Mouse (Mus musculus) midbrain, embryonic 10.5 days (tissue): ENCODE data around the gene Syndig1l. TPM values are rescaled to one million over a fixed set of nuclear protein-coding genes. Genes with fewer than 3 reads are reported as not detected.

Source experiments
- DNase-seq: peaks from one replicate; pipeline ENCODE4 v3.0.0-alpha.2; 2017; ENCODE audit warnings: low spot score
- H3K27ac ChIP-seq: fragments of 300-500 bp; sonication (generic); replicated peaks from 2 replicates; pipeline ENCODE4 v1.5.1; 2016; ENCODE audit warnings: mild to moderate bottlenecking
- H3K27me3 ChIP-seq: fragments of 300-500 bp; sonication (generic); 2 replicates; pipeline ENCODE4 v1.6.1; 2016; ENCODE audit warnings: low read depth, mild to moderate bottlenecking; ENCODE audit not compliant: poor library complexity, severe bottlenecking
- H3K36me3 ChIP-seq: fragments of 300-500 bp; sonication (generic); 2 replicates; pipeline ENCODE4 v1.6.1; 2016; ENCODE audit warnings: mild to moderate bottlenecking, moderate library complexity
- H3K4me1 ChIP-seq: fragments of 300-500 bp; sonication (generic); 2 replicates; pipeline ENCODE4 v1.6.1; 2016
- H3K4me3 ChIP-seq: fragments of 300-500 bp; sonication (generic); 2 replicates; pipeline ENCODE4 v1.5.1; 2016; ENCODE audit warnings: mild to moderate bottlenecking, moderate library complexity
- H3K9me3 ChIP-seq: fragments of 300-500 bp; sonication (generic); replicated peaks from 2 replicates; pipeline ENCODE4 v1.6.1; 2016; ENCODE audit warnings: mild to moderate bottlenecking
- WGBS: fragments of 180-500 bp; shearing (Covaris S2); methylation state at CpG from one replicate; pipeline ENCODE4 v1.1.7; 2016; 5-methylcytosine and 5-hydroxymethylcytosine counted together
- polyA plus RNA-seq: library from polyadenylated mRNA; unstranded; fragments of >200 nt; fragmentation: Nextera tagmentation; extraction: Ambion mirVana; gene quantifications from 2 replicates; pipeline ENCODE4 v1.2.1, GENCODE M21; 2016

The Syndig1l gene
- polyA plus RNA-seq, 1 experiment from 2014 or later, result 0.10 TPM

DNA sequence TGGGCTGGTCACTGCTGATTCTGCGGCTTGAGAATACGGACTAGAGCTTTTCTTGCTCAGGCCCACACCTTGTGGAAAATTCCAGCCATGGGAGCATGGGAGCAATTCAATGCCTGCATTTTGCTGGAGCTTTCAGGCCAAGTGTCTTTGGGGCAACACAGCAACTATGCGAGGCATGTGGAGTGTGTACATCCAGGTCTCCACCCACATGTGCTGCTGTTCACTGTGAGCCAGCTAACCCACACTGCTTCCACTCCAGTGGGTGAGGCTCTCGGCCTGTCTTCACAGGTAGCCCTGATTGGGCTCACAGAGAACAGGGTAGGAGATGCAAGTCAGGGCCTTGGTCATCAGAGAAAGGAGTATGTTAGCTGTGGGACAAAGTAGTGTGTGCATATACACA, 9.2 kb upstream of the Syndig1l start:
- WGBS, result 85% methylated on average over 4 of the region's 4 CpGs
- Histone ChIP-seq H3K4me1 (peaks cover 10% of the 10 kb centered on the region), H3K36me3 (no peaks in the 10 kb centered on the region), H3K9me3 (no peaks in the 10 kb centered on the region), H3K4me3 (no peak overlapping the region), H3K27ac (0 out of 2 replicates have a peak overlapping the region, but pooled peaks have one; percentile 1), H3K27me3 (0 out of 2 replicates have a peak, but pooled peaks cover 2% of the 10 kb centered on the region)
- no peak for DNase-seq

- Histone ChIP-seq H3K27ac (no peak overlapping the region), H3K36me3 (no peaks in the 10 kb centered on the region), H3K9me3 (no peaks in the 10 kb centered on the region), H3K27me3 (peaks cover 10% of the 10 kb centered on the region; the same call in 1 of the 2 replicates), H3K4me3 (no peak overlapping the region), H3K4me1 (peaks cover 12% of the 10 kb centered on the region)
- no peak for DNase-seq
- WGBS, result 79% methylated on average over 4 of the region's 4 CpGs
Observed at GRCm38 (mm10) chr12:84706886-84707285, 8.3 kb upstream of the Syndig1l start.

GRCm38 (mm10) chr12:84702586-84702985, 4.0 kb upstream of the Syndig1l start:
- Histone ChIP-seq H3K36me3 (no peaks in the 10 kb centered on the region), H3K9me3 (no peaks in the 10 kb centered on the region), H3K4me3 (no peak overlapping the region), H3K4me1 (peaks cover 23% of the 10 kb centered on the region), H3K27ac (no peak overlapping the region), H3K27me3 (peaks cover 53% of the 10 kb centered on the region)
- no peak for DNase-seq
- 61% methylated on average over 7 of the region's 7 CpGs for WGBS

DNA sequence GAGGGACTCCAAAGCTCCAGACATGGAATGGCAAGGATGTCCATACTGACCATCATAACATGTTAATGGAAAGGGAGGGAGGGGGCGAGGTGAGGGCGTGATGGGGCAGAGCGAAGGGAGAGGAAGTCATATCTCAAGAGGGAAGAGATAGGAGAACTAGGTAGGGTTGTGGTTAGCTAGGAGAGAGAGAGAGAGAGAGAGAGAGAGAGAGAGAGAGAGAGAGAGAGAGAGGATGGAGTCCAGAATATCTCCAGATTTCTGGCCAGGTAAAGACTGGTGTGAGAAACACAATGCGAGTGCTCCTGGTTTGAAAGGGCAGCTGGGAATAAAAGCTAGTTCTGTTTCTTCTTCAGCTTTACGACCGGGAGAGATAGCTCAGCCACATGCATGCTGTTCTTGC, 6.5 kb downstream of the Syndig1l start:
- Histone ChIP-seq H3K9me3 (no peaks in the 10 kb centered on the region), H3K27ac (no peak overlapping the region), H3K27me3 (peaks cover 8% of the 10 kb centered on the region), H3K4me1 (no peaks in the 10 kb centered on the region), H3K4me3 (no peak overlapping the region), H3K36me3 (no peaks in the 10 kb centered on the region)
- WGBS, result 93% methylated on average over 6 of the region's 6 CpGs
- no peak for DNase-seq

- Histone ChIP-seq H3K9me3 (no peaks in the 10 kb centered on the region), H3K4me1 (peaks cover 6% of the 10 kb centered on the region), H3K4me3 (no peak overlapping the region), H3K36me3 (no peaks in the 10 kb centered on the region), H3K27me3 (no peaks in the 10 kb centered on the region; the same call in 1 of the 2 replicates), H3K27ac (no peak overlapping the region)
- no peak for DNase-seq
Observed at GRCm38 (mm10) chr12:84691347-84691746, 7.3 kb downstream of the Syndig1l start.

- Histone ChIP-seq H3K4me3 (no peak overlapping the region), H3K36me3 (no peaks in the 10 kb centered on the region), H3K27ac (no peak overlapping the region), H3K9me3 (no peaks in the 10 kb centered on the region), H3K27me3 (no peaks in the 10 kb centered on the region; the same call in 1 of the 2 replicates), H3K4me1 (peaks cover 12% of the 10 kb centered on the region)
- WGBS, result 93% methylated on average over 11 of the region's 11 CpGs
- no peak for DNase-seq
Observed at GRCm38 (mm10) chr12:84689051-84689450, 9.6 kb downstream of the Syndig1l start.

DNA sequence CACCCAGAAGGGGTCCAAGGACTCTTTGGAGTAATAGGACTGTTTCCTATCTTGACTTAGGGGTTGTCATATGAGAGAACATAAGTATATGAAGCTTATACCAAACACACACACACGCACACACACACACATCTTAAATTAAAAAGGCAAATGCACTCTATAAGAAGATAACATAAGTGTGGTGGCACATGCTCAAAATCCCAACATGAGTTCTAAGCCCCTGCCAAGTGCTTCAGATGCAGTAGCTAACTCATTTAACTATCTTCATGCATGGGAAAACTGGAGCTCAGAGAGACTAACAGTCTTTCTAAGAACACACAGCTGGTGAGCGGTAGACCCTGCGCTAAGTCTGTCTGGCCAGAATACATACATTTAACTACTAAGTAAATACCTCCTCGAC, 11.1 kb downstream of the Syndig1l start:
- Histone ChIP-seq H3K4me3 (no peak overlapping the region), H3K27me3 (no peaks in the 10 kb centered on the region; the same call in 1 of the 2 replicates), H3K36me3 (no peaks in the 10 kb centered on the region), H3K4me1 (peaks cover 12% of the 10 kb centered on the region), H3K27ac (no peak overlapping the region), H3K9me3 (no peaks in the 10 kb centered on the region)
- no peak for DNase-seq
- 91% methylated on average over 4 of the region's 4 CpGs for WGBS

DNA sequence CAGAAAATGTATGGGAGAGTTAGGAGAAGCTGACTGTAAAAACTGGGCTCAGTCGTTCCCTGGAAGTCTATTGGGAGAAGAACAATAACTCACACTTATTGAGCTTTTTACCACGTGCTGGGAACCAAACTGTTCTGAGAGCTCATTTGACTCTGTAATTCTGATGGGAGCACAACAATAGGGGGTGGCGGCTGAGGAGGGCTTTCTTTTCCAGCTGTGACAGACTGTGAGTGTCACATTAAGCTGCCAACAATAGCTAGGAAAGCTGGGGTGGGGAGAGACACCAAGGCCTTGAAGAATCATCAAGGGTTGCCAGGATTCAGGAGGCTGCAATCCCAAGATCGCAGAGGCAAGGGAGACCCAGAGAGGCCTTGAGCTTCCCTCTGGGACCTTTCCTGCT, 12.5 kb downstream of the Syndig1l start:
- no peaks in the 10 kb centered on the region for H3K9me3 ChIP-seq
- H3K36me3 ChIP-seq, result no peaks in the 10 kb centered on the region
- H3K27me3 ChIP-seq, result peaks cover under 1% of the 10 kb centered on the region
- H3K4me3 ChIP-seq, result no peak overlapping the region
- peaks cover 12% of the 10 kb centered on the region for H3K4me1 ChIP-seq
- WGBS, result 24% methylated on average over 4 of the region's 4 CpGs
- DNase-seq, result no peak
- H3K27ac ChIP-seq, result peak overlapping the region; percentile 63

DNA sequence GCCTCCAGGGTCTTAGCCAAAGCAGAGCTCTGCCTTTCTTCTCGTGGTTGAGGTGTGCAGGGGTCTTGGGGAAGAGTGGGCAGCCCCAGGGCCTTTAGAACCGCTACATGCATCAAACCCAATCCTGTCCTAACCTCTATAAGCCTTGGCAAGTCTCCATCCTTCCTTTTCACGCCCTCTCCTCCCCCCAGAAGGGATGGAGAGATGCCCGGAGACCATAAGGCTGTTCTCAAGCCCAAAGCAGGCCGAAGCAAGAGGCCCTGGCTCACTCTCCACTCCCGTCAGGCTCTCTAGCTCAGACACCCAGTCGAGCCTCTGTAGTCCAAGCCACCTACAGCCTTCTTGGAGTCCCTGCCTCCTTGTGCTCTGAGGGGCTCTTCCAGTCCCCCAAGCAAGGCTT, 14.1 kb downstream of the Syndig1l start:
- Histone ChIP-seq H3K4me1 (peaks cover 16% of the 10 kb centered on the region), H3K27me3 (peaks cover 13% of the 10 kb centered on the region), H3K36me3 (no peaks in the 10 kb centered on the region), H3K9me3 (no peaks in the 10 kb centered on the region), H3K27ac (no peak overlapping the region), H3K4me3 (no peak overlapping the region)
- WGBS, result 86% methylated on average over 7 of the region's 7 CpGs
- DNase-seq, result no peak

DNA sequence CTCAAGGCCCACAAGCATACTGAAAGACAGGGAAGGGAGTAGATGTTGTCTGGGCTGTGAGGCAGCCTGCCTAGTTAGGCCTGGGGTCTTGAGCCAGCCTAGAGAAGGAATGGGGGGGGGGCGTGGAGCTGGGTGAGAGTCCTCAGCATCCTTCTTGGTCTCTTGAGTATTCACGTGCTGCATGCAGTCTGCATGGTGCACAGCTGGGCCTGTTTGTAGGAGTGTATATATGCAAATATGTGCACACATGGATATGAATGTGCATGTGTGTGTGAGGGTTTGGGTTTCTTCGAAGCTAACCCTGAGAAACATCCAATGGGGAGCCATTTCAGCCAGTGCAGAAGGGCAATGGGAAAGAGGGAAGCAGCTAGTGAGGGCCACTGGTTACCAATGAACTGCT, 22.6 kb downstream of the Syndig1l start:
- Histone ChIP-seq H3K27me3 (peaks cover 18% of the 10 kb centered on the region), H3K36me3 (no peaks in the 10 kb centered on the region), H3K4me3 (no peak overlapping the region), H3K9me3 (no peaks in the 10 kb centered on the region), H3K4me1 (peaks cover 17% of the 10 kb centered on the region), H3K27ac (no peak overlapping the region)
- DNase-seq, result no peak
- WGBS, result 79% methylated on average over 3 of the region's 3 CpGs

DNA sequence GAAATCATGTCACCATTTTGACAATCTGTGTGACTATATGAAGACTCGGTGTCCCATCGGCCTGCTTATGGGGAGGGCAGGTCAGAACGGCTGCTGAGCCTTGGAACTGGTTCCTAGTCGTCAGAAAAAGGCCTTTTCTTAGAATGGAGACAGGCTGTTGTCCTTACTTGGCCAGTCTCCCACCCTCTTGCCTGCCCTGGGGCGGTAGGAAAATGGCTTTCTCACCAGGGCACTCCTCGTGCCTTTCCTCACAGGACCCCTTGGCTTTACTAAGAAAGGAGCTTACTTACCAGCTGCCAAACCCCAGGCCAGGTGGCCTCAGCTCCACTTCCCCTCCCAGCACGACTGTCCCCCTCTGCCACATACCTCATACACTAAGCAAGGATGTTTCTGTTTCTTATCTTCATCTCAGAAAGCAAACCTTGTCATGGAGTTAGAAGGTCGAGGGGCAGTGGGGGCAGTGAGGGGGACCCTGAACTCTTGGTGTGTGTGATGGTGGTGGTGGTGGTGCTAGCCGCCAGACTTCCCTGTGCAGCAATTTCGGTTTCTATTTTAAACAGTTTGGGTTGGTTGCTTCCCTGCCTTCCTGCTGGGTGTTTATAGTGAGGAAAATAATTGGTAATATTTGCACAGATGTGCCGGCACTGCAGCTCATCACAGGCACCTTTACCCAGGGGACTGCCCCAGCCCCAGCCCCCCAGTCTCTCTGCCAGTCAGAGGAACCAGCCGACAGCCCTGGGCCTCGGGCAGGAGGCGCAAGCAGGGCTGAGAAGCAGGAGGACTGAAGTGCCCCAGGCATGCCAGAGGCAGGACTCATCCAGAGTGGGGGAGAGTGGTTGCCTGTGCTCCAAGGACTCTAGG, 23.7 kb downstream of the Syndig1l start:
- H3K27me3 ChIP-seq, result peaks cover 8% of the 10 kb centered on the region; the same call in 1 of the 2 replicates
- no peak overlapping the region for H3K4me3 ChIP-seq
- H3K9me3 ChIP-seq, result no peaks in the 10 kb centered on the region
- no peaks in the 10 kb centered on the region for H3K36me3 ChIP-seq
- WGBS, result 51% methylated on average over 14 of the region's 14 CpGs
- peaks cover 13% of the 10 kb centered on the region for H3K4me1 ChIP-seq
- no peak for DNase-seq
- H3K27ac ChIP-seq, result 0 out of 2 replicates have a peak overlapping the region, but pooled peaks have one; percentile 49

DNA sequence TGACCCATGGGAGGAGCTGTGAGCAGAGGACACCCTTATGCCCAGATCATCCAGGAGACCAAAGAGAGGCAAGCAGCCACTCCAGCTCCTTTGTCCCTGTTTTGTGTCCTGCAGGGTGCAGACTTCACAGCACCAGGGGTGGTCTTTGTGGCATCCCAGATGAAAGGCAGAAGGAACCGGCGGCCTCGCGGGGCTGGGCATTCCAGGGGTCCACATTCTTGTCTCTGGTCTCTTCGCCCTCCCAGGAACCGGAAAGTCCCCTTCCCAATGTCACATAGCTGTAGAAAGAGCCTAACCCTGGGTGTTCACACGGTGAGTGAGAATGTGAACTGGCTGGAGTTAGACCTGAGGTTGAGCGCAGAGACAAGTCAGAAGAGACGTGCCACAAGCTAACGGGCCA, 27.0 kb downstream of the Syndig1l start:
- peaks cover 13% of the 10 kb centered on the region for H3K4me1 ChIP-seq
- no peak overlapping the region for H3K4me3 ChIP-seq
- H3K27me3 ChIP-seq, result peaks cover 8% of the 10 kb centered on the region; the same call in 1 of the 2 replicates
- no peak for DNase-seq
- H3K9me3 ChIP-seq, result no peaks in the 10 kb centered on the region
- 28% methylated on average over 10 of the region's 10 CpGs for WGBS
- H3K36me3 ChIP-seq, result no peaks in the 10 kb centered on the region
- no peak overlapping the region for H3K27ac ChIP-seq

DNA sequence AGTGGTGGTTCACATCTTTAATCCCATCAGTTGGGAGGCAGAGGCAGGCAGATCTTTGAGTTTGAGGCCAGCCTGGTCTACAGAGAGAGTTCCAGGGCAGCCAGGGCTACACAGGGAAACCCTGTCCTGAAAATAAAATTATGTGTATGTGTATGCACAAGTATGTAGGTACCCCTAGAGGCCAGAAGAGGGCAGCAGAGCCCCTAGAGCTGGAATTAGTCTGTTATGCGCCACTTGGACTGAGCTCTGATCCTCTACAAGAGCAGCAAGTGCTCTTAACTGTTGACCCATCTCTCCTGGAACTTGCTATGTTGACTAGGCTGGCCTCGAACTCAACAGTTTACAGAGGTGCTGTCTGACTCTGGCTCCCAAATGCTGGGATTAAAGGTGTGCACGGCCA, 28.1 kb downstream of the Syndig1l start:
- Histone ChIP-seq H3K9me3 (no peaks in the 10 kb centered on the region), H3K27me3 (peaks cover 8% of the 10 kb centered on the region; the same call in 1 of the 2 replicates), H3K36me3 (no peaks in the 10 kb centered on the region), H3K4me1 (peaks cover 12% of the 10 kb centered on the region), H3K27ac (no peak overlapping the region), H3K4me3 (no peak overlapping the region)
- 87% methylated on average over 3 of the region's 3 CpGs for WGBS
- DNase-seq, result no peak
